Mouse (Mus musculus) adrenal gland, postnatal 14 days (tissue): Measurements from ENCODE around the gene Vmn1r117. TPM values are rescaled to one million over a fixed set of nuclear protein-coding genes. Genes with fewer than 3 reads are reported as not detected.
"Not testable (repeated sequence)": the region's sequence is repeated elsewhere in the genome, so short reads cannot be mapped to it uniquely, and the experiment has no call there.

ENCODE experiments used
- DNase-seq: peaks from one replicate; pipeline ENCODE4 v3.0.0; 2021; ENCODE audit warnings: mixed read lengths
- long read RNA-seq, 2 experiments: library from polyadenylated mRNA; stranded (forward); transcript quantifications; one replicate each; pipeline ENCODE4 v2.0.0; 2021
- total RNA-seq: library from RNA; stranded (reverse); gene quantifications from 2 replicates; pipeline ENCODE4 v1.2.3, GENCODE M21; 2021

Vmn1r117 gene
- total RNA-seq = not detected in 2 replicates
- long read RNA-seq, experiment 1 = 0 reads
- long read RNA-seq, experiment 2 = 0 reads

- not testable (repeated sequence) for DNase-seq
Measured at GRCm38 (mm10) chr7:20884021-20884420, at the start of gene Vmn1r117. Vmn1r117 (minus strand) TSS chr7:20884121.

GRCm38 (mm10) chr7:20912247-20912646 lies 28.3 kb upstream of the Vmn1r117 start, which contains the start of gene Vmn1r118:
Vmn1r118 (minus strand) TSS chr7:20912347.
- not testable (repeated sequence) for DNase-seq

GRCm38 (mm10) chr7:20871956-20872355 lies 12.0 kb downstream of the Vmn1r117 start, which contains the start of gene Vmn1r116:
Vmn1r116 (plus strand) TSS chr7:20872256.
- DNase-seq = not testable (repeated sequence)

GRCm38 (mm10) chr7:20844885-20845284 lies 39.0 kb downstream of the Vmn1r117 start, which contains the start of gene Vmn1r115:
Vmn1r115 (minus strand) TSS chr7:20844985.
- DNase-seq = not testable (repeated sequence)

Other genes with a start within 250 kb of the Vmn1r117 start
- gene Vmn1r107, start 215.2 kb downstream of the Vmn1r117 start, total RNA-seq = not detected in 2 replicates
- gene Vmn1r111, start 180.9 kb downstream of the Vmn1r117 start, total RNA-seq = not detected in 2 replicates
- not detected in 2 replicates for gene Gm10668, start 153.5 kb downstream of the Vmn1r117 start, total RNA-seq
- gene Vmn1r112, start 112.9 kb downstream of the Vmn1r117 start, total RNA-seq = not detected in 2 replicates
- not detected in 2 replicates for gene Vmn1r113, start 96.8 kb downstream of the Vmn1r117 start, total RNA-seq
- not detected in 2 replicates for gene Vmn1r114, start 71.9 kb downstream of the Vmn1r117 start, total RNA-seq
- gene Vmn1r115, start 39.1 kb downstream of the Vmn1r117 start, total RNA-seq = not detected in 2 replicates
- gene Vmn1r116, start 11.9 kb downstream of the Vmn1r117 start, total RNA-seq = not detected in 2 replicates
- gene Vmn1r118, start 28.2 kb upstream of the Vmn1r117 start, total RNA-seq = not detected in 2 replicates
- gene Vmn1r119, start 128.3 kb upstream of the Vmn1r117 start, total RNA-seq = not detected in 2 replicates
- not detected in 2 replicates for gene Vmn1r120, start 169.7 kb upstream of the Vmn1r117 start, total RNA-seq
- not detected in 2 replicates for gene Vmn1r121, start 214.4 kb upstream of the Vmn1r117 start, total RNA-seq